Mouse (Mus musculus) kidney, embryonic 14.5 days (tissue): ENCODE results near the gene Rnft2. TPM values are rescaled to one million over a fixed set of nuclear protein-coding genes. Genes with fewer than 3 reads are reported as not detected.

Source experiments
- ATAC-seq: fragments of 200-750 bp; cut with Nextera tagmentation; 2 replicates; pipeline ENCODE4 v1.8.0; 2017; ENCODE audit warnings: moderate number of reproducible peaks, mild to moderate bottlenecking, moderate TSS enrichment, moderate library complexity; ENCODE audit not compliant: low FRiP score, low TSS enrichment
- H3K27ac ChIP-seq: fragments of 300-500 bp; sonication (generic); 2 replicates; pipeline ENCODE4 v1.5.1; 2014; ENCODE audit warnings: low read depth, mild to moderate bottlenecking, low read length, moderate library complexity, mixed read lengths
- H3K27me3 ChIP-seq: fragments of 300-500 bp; sonication (generic); 2 replicates; pipeline ENCODE4 v1.6.1; 2014; ENCODE audit warnings: mild to moderate bottlenecking, low read length; ENCODE audit not compliant: control insufficient read depth, insufficient read depth
- H3K36me3 ChIP-seq: fragments of 300-500 bp; sonication (generic); 2 replicates; pipeline ENCODE4 v1.6.1; 2014; ENCODE audit warnings: low read length, mixed read lengths; ENCODE audit not compliant: control insufficient read depth, insufficient read depth
- H3K4me1 ChIP-seq: fragments of 300-500 bp; sonication (generic); 2 replicates; pipeline ENCODE4 v1.6.1; 2014; ENCODE audit warnings: low read length, mixed read lengths; ENCODE audit not compliant: control insufficient read depth, insufficient read depth
- H3K4me2 ChIP-seq: fragments of 300-500 bp; sonication (generic); replicated peaks from 2 replicates; pipeline ENCODE4 v1.6.1; 2014; ENCODE audit warnings: low read depth, mild to moderate bottlenecking, low read length
- H3K4me3 ChIP-seq: fragments of 300-500 bp; sonication (generic); 2 replicates; pipeline ENCODE4 v1.5.1; 2014; ENCODE audit warnings: mild to moderate bottlenecking, low read length
- H3K9ac ChIP-seq: fragments of 300-500 bp; sonication (generic); 2 replicates; pipeline ENCODE4 v1.6.1; 2014; ENCODE audit warnings: low read depth, mild to moderate bottlenecking, low read length, moderate library complexity
- H3K9me3 ChIP-seq: fragments of 300-500 bp; sonication (generic); 2 replicates; pipeline ENCODE4 v1.6.1; 2016; ENCODE audit warnings: low read length; ENCODE audit not compliant: control insufficient read depth
- WGBS: fragments of 180-500 bp; shearing (Covaris S2); extraction: QIAGEN DNeasy Blood & Tissue Kit; methylation state at CpG from one replicate; pipeline ENCODE4 v1.1.7; 2014; 5-methylcytosine and 5-hydroxymethylcytosine counted together
- polyA plus RNA-seq: library from polyadenylated mRNA; unstranded; fragments of >200 nt; fragmentation: Nextera tagmentation; extraction: Ambion mirVana; gene quantifications from 2 replicates; pipeline ENCODE4 v1.2.1, GENCODE M21; 2014

Gene Rnft2
- polyA plus RNA-seq, 1 experiment from 2014 or later: 4.2 TPM

- Histone ChIP-seq H3K36me3 (peaks cover 7% of the 10 kb centered on the region; the same call in 1 of the 2 replicates), H3K9me3 (no peaks in the 10 kb centered on the region), H3K4me2 (no peak overlapping the region), H3K27ac (no peak overlapping the region), H3K9ac (no peak overlapping the region), H3K4me1 (no peaks in the 10 kb centered on the region), H3K4me3 (no peak overlapping the region), H3K27me3 (no peaks in the 10 kb centered on the region)
- ATAC-seq: no peak
- WGBS: 85% methylated on average over 12 of the region's 12 CpGs
These were observed 8.0 kb downstream of the Rnft2 start for GRCm38 (mm10) chr5:118236891-118237290.

- Histone ChIP-seq H3K27me3 (no peaks in the 10 kb centered on the region), H3K4me1 (no peaks in the 10 kb centered on the region), H3K9me3 (no peaks in the 10 kb centered on the region), H3K36me3 (peaks cover 9% of the 10 kb centered on the region; the same call in 1 of the 2 replicates), H3K4me2 (no peak overlapping the region), H3K27ac (no peak overlapping the region), H3K4me3 (no peak overlapping the region), H3K9ac (no peak overlapping the region)
- 94% methylated on average over 13 of the region's 13 CpGs for WGBS
- no peak for ATAC-seq
These were observed 14.8 kb downstream of the Rnft2 start for GRCm38 (mm10) chr5:118230071-118230611.

GRCm38 (mm10) chr5:118223142-118223757 lies 21.7 kb downstream of the Rnft2 start:
- Histone ChIP-seq H3K9me3 (no peaks in the 10 kb centered on the region), H3K36me3 (peaks cover 4% of the 10 kb centered on the region; the same call in 1 of the 2 replicates), H3K4me2 (no peak overlapping the region), H3K27me3 (no peaks in the 10 kb centered on the region), H3K9ac (no peak overlapping the region), H3K4me1 (no peaks in the 10 kb centered on the region), H3K4me3 (no peak overlapping the region), H3K27ac (no peak overlapping the region)
- 45% methylated on average over 9 of the region's 9 CpGs for WGBS
- no peak for ATAC-seq

- Histone ChIP-seq H3K27ac (no peak overlapping the region), H3K36me3 (no peaks in the 10 kb centered on the region; the same call in 1 of the 2 replicates), H3K27me3 (no peaks in the 10 kb centered on the region; the same call in 1 of the 2 replicates), H3K4me3 (no peak overlapping the region), H3K9me3 (no peaks in the 10 kb centered on the region), H3K4me2 (no peak overlapping the region), H3K4me1 (peaks cover 8% of the 10 kb centered on the region; the same call in 1 of the 2 replicates), H3K9ac (no peak overlapping the region)
- WGBS: 56% methylated on average over 6 of the region's 6 CpGs
- ATAC-seq: peak; percentile 50; the same call in 1 of the 2 replicates
These were observed 27.5 kb downstream of the Rnft2 start for GRCm38 (mm10) chr5:118217410-118217809.

GRCm38 (mm10) chr5:118214418-118215154 lies 30.3 kb downstream of the Rnft2 start:
- peak overlapping the region; percentile 58 for H3K4me2 ChIP-seq
- peak overlapping the region; percentile 29 for H3K4me3 ChIP-seq
- ATAC-seq: peak; percentile 69
- 7% methylated on average over 24 of the region's 24 CpGs for WGBS
- no peaks in the 10 kb centered on the region; the same call in 1 of the 2 replicates for H3K27me3 ChIP-seq
- peak overlapping the region; percentile 32; the same call in 1 of the 2 replicates for H3K9ac ChIP-seq
- H3K27ac ChIP-seq: no peak overlapping the region
- peaks cover 8% of the 10 kb centered on the region; the same call in 1 of the 2 replicates for H3K4me1 ChIP-seq
- no peaks in the 10 kb centered on the region for H3K9me3 ChIP-seq
- H3K36me3 ChIP-seq: no peaks in the 10 kb centered on the region

- Histone ChIP-seq H3K36me3 (no peaks in the 10 kb centered on the region), H3K27ac (no peak overlapping the region), H3K9me3 (no peaks in the 10 kb centered on the region), H3K4me2 (peak overlapping the region; percentile 58), H3K9ac (peak overlapping the region; percentile 32; the same call in 1 of the 2 replicates), H3K4me3 (peak overlapping the region; percentile 29; the same call in 1 of the 2 replicates), H3K4me1 (peaks cover 8% of the 10 kb centered on the region; the same call in 1 of the 2 replicates), H3K27me3 (no peaks in the 10 kb centered on the region; the same call in 1 of the 2 replicates)
- ATAC-seq: no peak
- WGBS: 27% methylated on average over 5 of the region's 5 CpGs
These were observed 30.9 kb downstream of the Rnft2 start for GRCm38 (mm10) chr5:118214012-118214411.

GRCm38 (mm10) chr5:118205852-118206251 lies 39.1 kb downstream of the Rnft2 start:
- 46% methylated on average over 8 of the region's 8 CpGs for WGBS

GRCm38 (mm10) chr5:118204675-118205440 lies 40.1 kb downstream of the Rnft2 start:
- H3K9ac ChIP-seq: no peak overlapping the region
- no peaks in the 10 kb centered on the region for H3K27me3 ChIP-seq
- H3K36me3 ChIP-seq: no peaks in the 10 kb centered on the region
- H3K27ac ChIP-seq: no peak overlapping the region
- peak; percentile 38; the same call in 1 of the 2 replicates for ATAC-seq
- H3K4me1 ChIP-seq: peaks cover 28% of the 10 kb centered on the region
- H3K4me3 ChIP-seq: no peak overlapping the region
- no peak overlapping the region for H3K4me2 ChIP-seq
- WGBS: 23% methylated on average over 16 of the region's 16 CpGs
- no peaks in the 10 kb centered on the region for H3K9me3 ChIP-seq

More at GRCm38 (mm10) chr5:118205852-118206251, 39.1 kb downstream of the Rnft2 start:
- Histone ChIP-seq H3K4me1 (peaks cover 28% of the 10 kb centered on the region), H3K4me3 (no peak overlapping the region), H3K9me3 (no peaks in the 10 kb centered on the region), H3K27me3 (no peaks in the 10 kb centered on the region), H3K36me3 (no peaks in the 10 kb centered on the region), H3K9ac (no peak overlapping the region), H3K27ac (no peak overlapping the region), H3K4me2 (no peak overlapping the region)
- no peak for ATAC-seq
